In the genomic region with DNA sequence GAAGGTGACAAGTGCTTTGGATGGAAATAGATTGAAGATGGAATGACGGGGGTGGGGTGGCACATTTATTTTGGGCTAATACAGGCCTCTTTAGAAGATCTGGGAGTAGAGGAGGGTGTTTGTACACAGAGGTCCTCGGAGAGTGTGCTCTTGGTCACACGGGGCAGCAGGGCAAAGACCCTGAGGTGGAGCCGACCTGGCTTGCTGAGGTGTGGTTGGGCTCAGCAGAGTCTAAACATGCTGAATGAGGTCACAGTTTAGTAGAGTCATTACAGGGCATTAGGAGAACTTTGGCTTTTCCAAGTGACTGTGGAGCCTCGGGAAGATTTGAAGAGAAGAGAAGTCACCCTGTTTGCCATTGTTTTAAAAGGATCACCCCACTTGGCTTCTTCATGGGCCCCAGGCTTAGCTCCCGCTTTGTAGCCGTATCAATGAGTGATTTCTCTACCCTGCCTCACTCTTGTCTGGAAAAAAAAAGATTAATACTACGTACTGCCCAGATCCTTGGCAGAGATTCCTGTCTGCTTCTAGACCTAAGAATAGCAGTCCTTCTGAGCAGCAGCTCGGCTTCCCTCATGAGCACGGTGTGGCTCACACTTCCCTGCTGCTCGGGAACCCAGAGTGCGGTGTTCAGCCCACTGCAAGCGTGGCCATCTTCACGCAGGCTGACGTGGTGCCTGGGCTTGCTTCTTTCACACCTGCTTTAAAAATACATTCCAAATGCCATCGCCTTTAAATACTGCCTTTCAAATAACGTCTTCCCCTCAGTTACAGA, we compare ENCODE assay signal across 12 mouse cellular contexts. TPM values are rescaled to one million over a fixed set of nuclear protein-coding genes. Genes with fewer than 3 reads are reported as not detected.
A peak's percentile ranks its signal among the peaks of the same experiment; 100 is the strongest.
DNase-seq lines count a peak whose midpoint lies in the region; ATAC-seq and TF ChIP-seq lines count a peak whose summit lies in the region.
"Had no signal": no experiment of that assay in that cellular context is flagged by ENCODE, and none has a peak within 500 bp of the region (broad histone marks: within the 10 kb centered on the region; RNA-seq: fewer than 3 reads in every experiment).

No protein-coding gene starts in this region.

- H3K4me1 ChIP-seq in limb, embryonic 13.5 days = peaks cover 43% of the 10 kb centered on the region
- H3K4me1 ChIP-seq in limb, embryonic 10.5 days = peaks cover 36% of the 10 kb centered on the region
- H3K4me1 ChIP-seq in heart, embryonic 16.5 days (ENCODE audit: control insufficient read depth, insufficient read depth, low read length) = peaks cover 23% of the 10 kb centered on the region
- H3K4me1 ChIP-seq: midbrain, embryonic 15.5 days had no signal

- ATAC-seq in limb, embryonic 13.5 days (ENCODE audit: low FRiP score, low read depth) = no peak
- ATAC-seq in heart, embryonic 16.5 days (replicated peaks; ENCODE audit: extremely low read depth, insufficient read depth, low FRiP score) = no peak; the same call in 1 of the 2 replicates
- ATAC-seq: midbrain, embryonic 15.5 days had no signal

- no peak overlapping the region for H3K9ac ChIP-seq in limb, embryonic 13.5 days
- H3K9ac ChIP-seq in heart, embryonic 16.5 days (ENCODE audit: low read length) = no peak overlapping the region
- H3K9ac ChIP-seq: midbrain, embryonic 15.5 days had no signal

- H3K27ac ChIP-seq in gastrocnemius, adult 2 months = peak overlapping the region; percentile 75
- H3K27ac ChIP-seq in limb, embryonic 13.5 days = 0 out of 2 replicates have a peak overlapping the region, but pooled peaks have one; percentile 10
- no peak overlapping the region for H3K27ac ChIP-seq in limb, embryonic 10.5 days
- peak overlapping the region; percentile 55 for H3K27ac ChIP-seq in heart, embryonic 16.5 days (ENCODE audit: low read length)
- H3K27ac ChIP-seq: midbrain, embryonic 15.5 days had no signal

- no peak for TF ChIP-seq CTCF in gastrocnemius, adult 2 months (IDR thresholded peaks at IDR 0.05)

- H3K36me3 ChIP-seq in limb, embryonic 13.5 days = no peaks in the 10 kb centered on the region
- H3K36me3 ChIP-seq in limb, embryonic 10.5 days = no peaks in the 10 kb centered on the region
- H3K36me3 ChIP-seq in heart, embryonic 16.5 days (ENCODE audit: control insufficient read depth, insufficient read depth) = no peaks in the 10 kb centered on the region
- H3K36me3 ChIP-seq: midbrain, embryonic 15.5 days had no signal

- H3K4me2 ChIP-seq in limb, embryonic 13.5 days (replicated peaks) = no peak overlapping the region
- no peak overlapping the region for H3K4me2 ChIP-seq in heart, embryonic 16.5 days (ENCODE audit: low read depth, low read length)
- H3K4me2 ChIP-seq: midbrain, embryonic 15.5 days had no signal

- intact Hi-C loops in gastrocnemius, adult 2 months (cut with DNase I) = no loop called here
- intact Hi-C loops in gastrocnemius, postnatal 36 days (cut with DNase I) = no loop called here
- intact Hi-C loops in gastrocnemius, postnatal 14 days (cut with DNase I; ENCODE audit: low total_unique reads) = no loop called here

- no peaks in the 10 kb centered on the region for H3K9me3 ChIP-seq in limb, embryonic 13.5 days
- H3K9me3 ChIP-seq in limb, embryonic 10.5 days (replicated peaks) = no peaks in the 10 kb centered on the region
- H3K9me3 ChIP-seq in heart, embryonic 16.5 days (replicated peaks; ENCODE audit: control insufficient read depth, low read length) = no peaks in the 10 kb centered on the region
- H3K9me3 ChIP-seq: midbrain, embryonic 15.5 days had no signal

- DNase-seq in gastrocnemius, adult 2 months = peak; percentile 65
- no peak for DNase-seq in gastrocnemius, postnatal 36 days
- DNase-seq in limb, embryonic 10.5 days (ENCODE audit: low spot score) = no peak
- peak; percentile 77 to 79 for DNase-seq in right cerebral cortex, postnatal 36 days (ENCODE audit: low spot score in 2 of 2)
- DNase-seq in embryo, embryonic 11 days = no peak
- no peak for DNase-seq in gastrocnemius, postnatal 14 days
- DNase-seq: cerebellum, adult 11-12 months; retina, postnatal 1 day had no signal

- WGBS in limb, embryonic 13.5 days = 61% methylated on average over 17 of the region's 17 CpGs
- WGBS in limb, embryonic 10.5 days = 83% methylated on average over 17 of the region's 17 CpGs
- 40% methylated on average over 17 of the region's 17 CpGs for WGBS in heart, embryonic 16.5 days

- peak overlapping the region; percentile 11; the same call in 1 of the 2 replicates for H3K4me3 ChIP-seq in gastrocnemius, adult 2 months
- H3K4me3 ChIP-seq in limb, embryonic 13.5 days = no peak overlapping the region
- H3K4me3 ChIP-seq in limb, embryonic 10.5 days = no peak overlapping the region
- H3K4me3 ChIP-seq in heart, embryonic 16.5 days (ENCODE audit: low read length) = no peak overlapping the region
- H3K4me3 ChIP-seq: midbrain, embryonic 15.5 days had no signal

- H3K27me3 ChIP-seq in limb, embryonic 13.5 days = no peaks in the 10 kb centered on the region
- no peaks in the 10 kb centered on the region for H3K27me3 ChIP-seq in limb, embryonic 10.5 days (ENCODE audit: low read depth, poor library complexity, severe bottlenecking)
- H3K27me3 ChIP-seq in heart, embryonic 16.5 days (ENCODE audit: control insufficient read depth, insufficient read depth, low read length) = no peaks in the 10 kb centered on the region
- H3K27me3 ChIP-seq: midbrain, embryonic 15.5 days had no signal

RNA-seq across cellular contexts. Expression of gene Gucy2d, which starts 22.0 kb away (rescaled TPM):
- total RNA-seq in gastrocnemius, adult 2 months (2021) = under 1 TPM in 1 of 2 experiments, not detected in 1; 0.25 TPM
- under 1 TPM; 0.26 to 0.37 TPM for total RNA-seq in gastrocnemius, postnatal 36 days (2021)
- not detected in 2 replicates for polyA plus RNA-seq in limb, embryonic 13.5 days (2015; fragmentation: Nextera tagmentation; extraction: Ambion mirVana)
- polyA plus RNA-seq in limb, embryonic 10.5 days (2016; fragmentation: Nextera tagmentation; extraction: Ambion mirVana) = 0.05 TPM in 1 of 2 replicates, not detected in the other
- not detected in 2 replicates for polyA plus RNA-seq in heart, embryonic 16.5 days (2015; fragmentation: Nextera tagmentation; extraction: Ambion mirVana)
- under 1 TPM in 1 of 2 experiments, not detected in 1; 0.18 TPM for total RNA-seq in gastrocnemius, postnatal 14 days (2021)
- polyA plus RNA-seq: C2C12; midbrain, embryonic 15.5 days had no signal

RNA-seq across cellular contexts. Expression of gene Tsku, which starts 57.1 kb away (rescaled TPM):
- 1 to 10 TPM; 1.1 to 2.2 TPM for total RNA-seq in gastrocnemius, adult 2 months (2021)
- total RNA-seq in gastrocnemius, postnatal 36 days (2021) = 1 to 10 TPM; 1.1 to 1.5 TPM
- 22.4 and 23.1 TPM in 2 replicates for polyA plus RNA-seq in limb, embryonic 13.5 days (2015; fragmentation: Nextera tagmentation; extraction: Ambion mirVana)
- 9.5 and 11.2 TPM in 2 replicates for polyA plus RNA-seq in limb, embryonic 10.5 days (2016; fragmentation: Nextera tagmentation; extraction: Ambion mirVana)
- polyA plus RNA-seq in heart, embryonic 16.5 days (2015; fragmentation: Nextera tagmentation; extraction: Ambion mirVana) = 3.2 and 3.8 TPM in 2 replicates
- 1 to 10 TPM; 4.0 to 4.2 TPM for total RNA-seq in gastrocnemius, postnatal 14 days (2021)

Comparison
In these comparisons a context has a peak if more than half of its experiments do, and no peak if none do; other contexts are left out.
1. DNase-seq: peak in gastrocnemius, adult 2 months (single experiment) and right cerebral cortex, postnatal 36 days (2 of 2); none in gastrocnemius, postnatal 36 days (0 of 2), limb, embryonic 10.5 days (single experiment), embryo, embryonic 11 days (single experiment) and gastrocnemius, postnatal 14 days (single experiment).